Mouse (Mus musculus) bone marrow macrophage, adult 2 months (primary cell): Measurements from ENCODE around the gene Nme2.

Experiments
- CTCF ChIP-seq: IDR thresholded peaks from 2 replicates; pipeline ENCODE4 v1.5.1; 2012; ENCODE audit warnings: low read depth, mild to moderate bottlenecking, low read length, moderate library complexity
- POLR2A ChIP-seq: IDR thresholded peaks from 2 replicates; pipeline ENCODE4 v1.6.1; 2012; ENCODE audit warnings: mild to moderate bottlenecking, low read depth, low read length, borderline replicate concordance

- TF ChIP-seq CTCF (no peak), POLR2A (no peak)
Observed at GRCm38 (mm10) chr11:93967381-93967780, 11.3 kb upstream of the Nme2 start.
